Mouse (Mus musculus) lung, adult 2 months (tissue): ENCODE data around the gene Mcub. TPM values are rescaled to one million over a fixed set of nuclear protein-coding genes. Genes with fewer than 3 reads are reported as not detected.

ENCODE experiments used
- DNase-seq: peaks from one replicate; pipeline ENCODE4 v3.0.0; 2022
- H3K4me1 ChIP-seq: fragments of 200-500 bp; 2 replicates; pipeline ENCODE4 v1.6.1; 2011; ENCODE audit warnings: low read length; ENCODE audit not compliant: control insufficient read depth, insufficient read depth
- H3K4me3 ChIP-seq: fragments of 200-500 bp; replicated peaks from 2 replicates; pipeline ENCODE3; 2011; ENCODE audit warnings: low read depth, mild to moderate bottlenecking, control low read depth, low read length; ENCODE audit errors: extremely low read depth
- CTCF ChIP-seq: fragments of 200-500 bp; IDR thresholded peaks from 2 replicates; pipeline ENCODE4 v1.5.1; 2011; ENCODE audit warnings: mild to moderate bottlenecking, low read length, control low read depth; ENCODE audit not compliant: insufficient read depth
- POLR2A ChIP-seq: fragments of 200-500 bp; IDR thresholded peaks from 2 replicates; pipeline ENCODE4 v1.6.1; 2011; ENCODE audit warnings: low read depth, mild to moderate bottlenecking, control low read depth, low read length, borderline replicate concordance; ENCODE audit errors: extremely low read depth
- WGBS: fragments of 180-500 bp; shearing (Covaris S2); methylation state at CpG from one replicate; pipeline ENCODE4 v1.1.7; 2018; 5-methylcytosine and 5-hydroxymethylcytosine counted together
- polyA plus RNA-seq: library from polyadenylated mRNA; depleted of rRNA; stranded (reverse); fragments of >200 nt; gene quantifications from 2 replicates; pipeline ENCODE4 v1.2.3, GENCODE M21; 2012

Mcub gene
- polyA plus RNA-seq, 1 experiment = 10.3 TPM

GRCm38 (mm10) chr3:129982271-129982670 is 12.3 kb upstream of the Mcub start:
- Histone ChIP-seq H3K4me3 (no peak overlapping the region), H3K4me1 (no peaks in the 10 kb centered on the region)
- DNase-seq = no peak
- TF ChIP-seq CTCF = no peak
- TF ChIP-seq POLR2A = no peak
- whole genome bisulfite sequencing = 61% methylated on average over 5 of the region's 5 CpGs

DNA sequence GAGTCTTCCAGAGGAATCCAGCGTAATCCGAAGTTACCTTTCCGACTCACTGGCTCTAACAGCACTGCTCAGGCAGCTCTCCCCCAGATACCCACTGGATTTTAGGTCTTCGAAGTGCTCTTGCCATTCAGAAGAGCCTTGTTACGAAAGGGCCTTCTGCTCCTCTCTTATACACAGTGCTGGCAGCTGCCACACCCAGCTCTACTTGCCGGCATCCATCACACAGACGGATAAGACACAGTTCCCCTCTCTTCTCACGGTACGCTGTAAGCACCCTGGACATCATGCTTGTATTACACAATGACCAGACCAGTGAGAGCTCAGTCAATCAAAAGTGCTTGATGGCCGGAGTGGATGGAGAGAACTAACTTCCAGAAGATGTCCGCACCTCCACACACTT is 11.8 kb upstream of the Mcub start:
- no peak for DNase-seq
- Histone ChIP-seq H3K4me3 (no peak overlapping the region), H3K4me1 (no peaks in the 10 kb centered on the region)
- WGBS = 82% methylated on average over 11 of the region's 11 CpGs
- no peak for TF ChIP-seq CTCF
- TF ChIP-seq POLR2A = no peak

GRCm38 (mm10) chr3:129979510-129979909 is 9.5 kb upstream of the Mcub start:
- no peak overlapping the region for H3K4me3 ChIP-seq
- 38% methylated on average over 6 of the region's 6 CpGs for WGBS
- DNase-seq = no peak
- H3K4me1 ChIP-seq = no peaks in the 10 kb centered on the region
- TF ChIP-seq POLR2A (no peak), CTCF (no peak)

GRCm38 (mm10) chr3:129978716-129979115 is 8.7 kb upstream of the Mcub start:
- WGBS = 90% methylated on average over 9 of the region's 9 CpGs
- no peak overlapping the region for H3K4me3 ChIP-seq
- no peak for TF ChIP-seq POLR2A
- no peak for TF ChIP-seq CTCF
- H3K4me1 ChIP-seq = no peaks in the 10 kb centered on the region
- no peak for DNase-seq

GRCm38 (mm10) chr3:129976317-129976716 is 6.3 kb upstream of the Mcub start:
- H3K4me3 ChIP-seq = no peak overlapping the region
- no peak for DNase-seq
- H3K4me1 ChIP-seq = no peaks in the 10 kb centered on the region
- TF ChIP-seq POLR2A (no peak), CTCF (no peak)
- WGBS = 87% methylated on average over 5 of the region's 5 CpGs

- DNase-seq = peak; percentile 14
- WGBS = 18% methylated on average over 19 of the region's 19 CpGs
- H3K4me1 ChIP-seq = peaks cover 11% of the 10 kb centered on the region
- peak overlapping the region; percentile 58 for H3K4me3 ChIP-seq
- TF ChIP-seq CTCF (no peak), POLR2A (no peak)
Observed at GRCm38 (mm10) chr3:129970529-129971515, 816 bp upstream of the Mcub start.

- WGBS = 34% methylated on average over 10 of the region's 10 CpGs
- DNase-seq = no peak
- peak overlapping the region; percentile 58 for H3K4me3 ChIP-seq
Observed at GRCm38 (mm10) chr3:129969031-129969430, 975 bp downstream of the Mcub start.

DNA sequence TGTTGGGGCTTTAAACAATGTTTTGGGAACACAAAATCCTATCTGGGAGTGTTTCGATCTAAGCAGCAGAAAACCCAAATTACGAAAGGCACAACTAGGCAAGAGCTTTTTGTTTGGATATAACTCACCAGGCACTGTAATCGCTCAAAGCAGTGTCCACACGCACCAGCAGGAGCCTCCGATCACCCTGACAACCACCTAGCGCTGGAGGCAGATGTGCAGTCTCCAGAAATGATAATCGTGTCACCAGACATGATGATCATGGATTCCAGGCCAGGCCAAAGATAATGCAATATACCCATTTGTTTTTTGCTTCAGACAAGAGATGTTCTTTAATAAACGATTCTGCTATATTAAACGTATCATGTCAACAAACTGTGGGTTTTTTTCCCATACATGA is 2.1 kb downstream of the Mcub start:
- Histone ChIP-seq H3K4me1 (peaks cover 11% of the 10 kb centered on the region), H3K4me3 (no peak overlapping the region)
- no peak for TF ChIP-seq CTCF
- no peak for TF ChIP-seq POLR2A
- 78% methylated on average over 9 of the region's 9 CpGs for WGBS
- DNase-seq = no peak

More at GRCm38 (mm10) chr3:129969031-129969430, 975 bp downstream of the Mcub start:
- no peak for TF ChIP-seq POLR2A
- TF ChIP-seq CTCF = no peak
- peaks cover 11% of the 10 kb centered on the region for H3K4me1 ChIP-seq

GRCm38 (mm10) chr3:129964681-129965080 is 5.3 kb downstream of the Mcub start:
- 81% methylated on average over 8 of the region's 8 CpGs for WGBS
- DNase-seq = no peak
- Histone ChIP-seq H3K4me3 (no peak overlapping the region), H3K4me1 (peaks cover 4% of the 10 kb centered on the region; the same call in 1 of the 2 replicates)
- TF ChIP-seq CTCF (no peak), POLR2A (no peak)

- 76% methylated on average over 8 of the region's 8 CpGs for WGBS
- DNase-seq = no peak
- no peak for TF ChIP-seq POLR2A
- TF ChIP-seq CTCF = no peak
- Histone ChIP-seq H3K4me1 (no peaks in the 10 kb centered on the region), H3K4me3 (no peak overlapping the region)
Observed at GRCm38 (mm10) chr3:129962533-129962932, 7.5 kb downstream of the Mcub start.
